Mouse (Mus musculus): Measurements from ENCODE around the gene Msl2.
A peak's percentile ranks its signal among the peaks of the same experiment; 100 is the strongest.

Msl2 gene

DNA sequence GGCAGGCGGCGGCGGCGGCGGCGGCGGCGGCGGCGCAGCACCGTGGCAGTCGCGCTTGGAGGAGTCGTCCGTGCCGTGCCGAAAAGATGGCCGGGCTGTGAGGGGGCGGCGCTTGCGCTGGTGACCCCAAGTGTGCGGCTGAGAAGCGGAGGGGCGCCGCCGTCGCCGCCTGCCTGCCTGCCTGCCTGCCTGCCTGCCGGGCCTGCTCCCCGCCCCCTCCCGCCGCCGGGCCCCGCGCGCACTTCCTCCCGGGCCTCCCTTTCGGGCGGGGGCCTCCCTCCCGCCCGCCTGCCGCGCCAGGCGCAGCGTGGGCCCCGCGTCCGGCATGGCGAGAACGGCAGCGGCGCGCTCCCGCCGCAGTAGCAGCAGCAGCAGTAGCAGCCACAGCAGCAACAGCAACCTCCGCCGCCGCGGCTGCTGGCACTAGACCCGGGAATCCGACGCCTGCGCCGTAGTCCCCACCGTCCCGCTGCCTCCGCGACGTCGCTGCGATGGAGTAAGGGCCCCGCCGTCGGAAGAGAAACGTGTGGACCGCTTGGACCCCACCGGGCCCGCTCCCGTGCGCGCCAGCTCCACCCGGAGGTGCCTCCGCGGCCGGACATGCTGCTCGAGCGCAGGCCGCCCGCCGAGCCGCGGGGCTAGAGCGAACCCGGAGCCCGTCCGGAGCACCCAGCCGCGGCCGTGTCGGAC lies 576 bp downstream of the Msl2 start:
- peak; percentile 84 for DNase-seq (ENCODE audit: low spot score)

DNA sequence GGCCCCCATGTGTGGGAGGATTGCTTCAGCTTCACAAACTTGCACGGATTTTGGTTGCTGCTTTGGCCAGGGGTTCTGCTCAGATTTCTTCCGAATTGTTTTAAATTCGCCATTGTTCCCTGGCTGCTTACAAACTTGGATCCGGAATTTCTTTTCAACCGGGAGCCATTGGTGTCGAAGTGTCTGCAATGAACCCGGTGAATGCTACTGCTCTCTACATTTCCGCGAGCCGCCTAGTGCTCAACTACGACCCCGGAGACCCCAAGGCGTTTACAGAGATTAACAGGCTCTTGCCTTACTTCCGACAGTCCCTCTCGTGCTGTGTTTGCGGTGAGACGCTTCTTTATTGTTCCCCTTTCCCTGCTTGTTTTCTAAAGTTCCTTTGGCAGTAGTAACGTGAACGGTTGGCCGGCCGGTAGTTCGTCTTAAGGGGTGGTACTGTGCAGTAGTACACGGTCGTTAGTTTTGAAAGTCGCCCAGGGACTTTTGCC lies 1.2 kb downstream of the Msl2 start:
- no peak for DNase-seq (ENCODE audit: low spot score)

DNA sequence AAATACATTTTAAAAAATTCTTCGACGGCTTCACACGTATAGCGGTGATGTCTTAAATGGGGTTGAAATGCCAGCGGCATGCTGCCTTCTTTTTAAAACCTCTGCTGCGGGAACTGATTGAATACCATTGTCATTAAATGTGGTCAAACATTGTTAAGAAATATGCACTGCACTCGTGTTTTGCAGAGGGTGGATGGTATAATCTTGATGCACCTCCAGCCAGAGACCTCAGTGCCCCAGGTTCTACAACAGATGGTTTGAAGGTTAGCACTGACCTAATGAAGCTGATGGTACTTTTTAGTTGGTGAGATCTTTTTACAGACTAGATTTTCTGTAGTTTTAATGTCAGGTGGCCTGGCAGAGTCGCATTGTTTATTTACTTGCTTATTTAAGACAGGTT lies 1.8 kb downstream of the Msl2 start:
- DNase-seq (ENCODE audit: low spot score): no peak

DNA sequence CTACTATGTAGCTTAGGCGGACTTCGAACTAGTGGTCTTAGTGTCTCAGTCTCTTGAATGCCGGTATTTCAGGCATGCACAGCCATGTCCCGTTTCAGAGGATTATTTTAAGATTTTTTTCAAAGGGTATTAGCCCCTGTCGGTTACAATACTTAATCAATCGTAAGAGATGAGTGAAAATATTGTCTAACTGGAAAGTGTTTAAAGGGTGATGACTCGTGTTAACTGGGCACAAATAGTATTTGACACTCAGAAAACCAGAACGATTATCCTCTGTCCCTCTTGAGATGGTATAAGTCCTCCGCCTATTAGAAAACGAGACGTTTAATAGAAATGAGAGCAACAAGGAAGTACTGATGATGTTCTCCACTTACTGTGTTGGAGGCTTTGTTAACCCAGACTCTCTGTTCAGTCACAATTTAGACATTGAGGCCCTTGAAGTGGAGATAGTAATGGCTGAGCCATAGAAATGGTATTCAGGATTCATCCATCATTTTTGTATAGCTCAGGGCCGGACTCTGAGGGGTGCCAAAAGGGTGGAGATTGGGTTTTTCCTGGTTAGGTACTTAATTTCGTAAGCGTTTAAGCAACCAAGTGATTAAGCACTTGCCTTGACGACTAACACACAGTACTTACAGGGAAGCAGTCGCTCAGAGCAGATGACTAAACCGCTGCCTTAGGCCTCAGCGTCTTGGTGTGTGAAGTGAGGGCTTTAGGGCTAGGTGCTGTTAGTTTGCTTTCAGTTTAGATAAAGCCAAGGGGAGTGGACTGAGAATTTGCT lies 2.4 kb downstream of the Msl2 start:
- DNase-seq (ENCODE audit: low spot score): no peak

DNA sequence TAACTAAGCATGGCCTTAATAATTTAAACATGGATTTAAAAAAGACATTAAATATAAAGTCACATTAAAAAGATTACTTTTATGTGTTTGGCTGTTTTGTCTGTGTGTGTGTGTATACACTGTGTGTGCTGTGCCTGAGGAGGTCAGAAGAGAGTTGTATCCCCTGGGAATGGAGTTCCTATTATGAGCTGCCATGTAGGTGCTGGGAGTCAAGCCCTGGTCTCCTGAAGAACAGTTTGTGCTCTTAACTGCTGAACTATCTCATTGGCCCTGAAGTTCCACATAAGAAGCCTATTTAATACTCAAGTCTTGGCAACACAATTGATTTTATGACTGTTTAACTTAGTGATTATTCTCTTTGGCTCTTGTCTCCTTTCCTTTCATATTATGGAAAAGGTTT lies 3.6 kb downstream of the Msl2 start:
- no peak for DNase-seq (ENCODE audit: low spot score)

DNA sequence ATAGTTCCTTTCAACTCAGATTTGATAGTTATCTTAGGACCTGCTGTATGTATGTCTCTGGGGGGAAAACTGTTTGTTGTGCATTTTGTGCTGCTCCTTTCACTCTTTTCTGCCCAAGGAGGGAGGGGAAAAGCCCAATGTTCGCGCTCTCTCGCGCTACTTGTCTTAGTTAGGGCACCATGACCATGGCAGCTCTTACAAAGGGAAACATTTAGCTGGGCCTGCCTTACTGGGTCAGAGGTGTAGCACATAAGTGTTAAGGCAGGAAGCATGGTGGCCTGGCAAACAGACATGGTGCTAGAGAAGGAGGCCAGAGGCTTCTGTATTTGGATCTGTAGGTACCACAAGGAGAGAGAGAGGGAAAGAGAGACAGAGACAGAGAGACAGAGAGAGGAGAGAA lies 4.7 kb downstream of the Msl2 start:
- no peak for DNase-seq (ENCODE audit: low spot score)

DNA sequence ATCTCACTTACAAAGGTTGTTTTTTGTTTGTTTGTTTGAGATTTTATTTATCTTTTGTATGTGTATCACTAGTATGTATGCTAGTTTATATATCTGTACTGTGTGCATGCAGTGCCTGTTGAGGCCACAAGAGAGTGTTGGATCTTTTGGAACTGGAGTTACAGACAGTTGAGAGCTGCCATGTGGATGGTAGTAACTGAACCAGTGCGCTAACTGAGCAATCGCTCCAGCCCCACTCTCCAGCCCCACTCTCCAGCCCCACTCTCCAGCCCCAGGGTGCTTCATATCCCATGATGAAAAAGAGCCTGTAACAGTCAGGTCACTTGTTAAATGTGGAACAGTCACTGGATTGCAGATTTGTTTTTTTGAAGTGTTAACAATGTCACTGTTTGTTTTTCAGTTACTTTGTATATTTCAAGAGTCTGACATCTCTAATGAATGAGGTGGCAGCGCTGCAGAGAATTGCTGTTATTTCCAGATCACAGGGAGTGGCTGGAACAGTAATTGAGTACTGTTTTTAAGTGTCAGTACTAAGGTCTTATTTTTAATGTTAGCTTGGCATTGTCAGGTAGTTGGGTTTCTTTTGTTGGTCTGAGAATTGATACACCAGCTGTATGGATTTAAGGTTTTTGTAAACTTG lies 6.3 kb downstream of the Msl2 start:
- DNase-seq (ENCODE audit: low spot score): no peak

DNA sequence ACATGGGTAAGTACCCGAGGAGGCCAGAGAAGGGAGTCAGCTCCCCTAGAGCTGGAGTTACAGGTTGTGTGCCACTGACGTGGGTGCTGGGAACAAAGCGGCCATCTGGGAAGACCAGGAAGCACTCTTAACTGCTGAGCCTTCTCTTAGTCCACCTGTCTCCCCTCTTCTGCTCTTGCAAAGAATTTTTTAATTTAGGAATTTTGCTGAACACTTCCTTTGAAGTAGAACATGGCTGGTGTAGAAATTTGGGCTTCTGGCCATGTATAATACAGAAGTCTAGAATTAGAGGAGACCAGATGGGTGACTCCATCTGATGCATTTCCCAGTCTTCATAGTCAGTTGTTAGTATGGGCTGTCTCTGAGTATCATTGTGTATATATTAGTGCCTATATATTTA lies 9.8 kb downstream of the Msl2 start:
- DNase-seq (ENCODE audit: low spot score): no peak

DNA sequence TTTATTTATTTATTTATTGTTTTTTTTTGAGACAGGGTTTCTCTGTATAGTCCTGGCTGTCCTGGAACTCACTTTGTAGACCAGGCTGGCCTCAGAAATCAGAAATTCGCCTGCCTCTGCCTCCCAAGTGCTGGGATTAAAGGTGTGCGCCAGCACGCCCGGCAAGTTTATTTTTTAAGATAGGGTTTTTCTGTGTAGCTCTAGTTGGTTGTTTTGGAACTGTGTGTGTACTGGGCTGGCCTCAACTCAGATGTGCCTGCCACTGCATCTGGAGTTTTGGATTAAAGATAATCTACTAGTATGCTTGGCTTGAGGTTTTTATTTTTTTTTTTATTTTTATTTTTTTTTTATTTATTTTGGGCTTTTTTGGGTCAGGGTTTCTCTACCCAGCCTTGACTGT lies 21.5 kb downstream of the Msl2 start:
- no peak for DNase-seq (ENCODE audit: low spot score)

DNA sequence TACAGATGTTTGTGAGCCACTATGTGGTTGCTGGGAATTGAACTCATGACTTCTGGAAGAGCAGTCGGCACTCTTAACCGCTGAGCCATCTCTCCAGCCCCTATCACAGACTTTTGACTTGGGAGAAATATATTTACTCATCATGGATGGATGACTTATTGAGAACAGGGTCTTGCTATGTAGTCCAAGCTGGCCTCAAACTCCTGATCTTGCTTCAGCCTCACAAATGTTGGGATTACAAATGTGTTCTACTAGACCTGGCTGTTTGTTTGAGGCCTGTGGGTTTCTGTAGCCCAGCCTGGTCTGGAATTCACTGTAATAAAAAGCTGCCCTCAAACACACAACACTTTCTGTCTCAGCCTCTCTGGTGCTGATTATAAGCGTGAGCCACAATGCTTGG lies 22.6 kb downstream of the Msl2 start:
- DNase-seq (ENCODE audit: low spot score): no peak

DNA sequence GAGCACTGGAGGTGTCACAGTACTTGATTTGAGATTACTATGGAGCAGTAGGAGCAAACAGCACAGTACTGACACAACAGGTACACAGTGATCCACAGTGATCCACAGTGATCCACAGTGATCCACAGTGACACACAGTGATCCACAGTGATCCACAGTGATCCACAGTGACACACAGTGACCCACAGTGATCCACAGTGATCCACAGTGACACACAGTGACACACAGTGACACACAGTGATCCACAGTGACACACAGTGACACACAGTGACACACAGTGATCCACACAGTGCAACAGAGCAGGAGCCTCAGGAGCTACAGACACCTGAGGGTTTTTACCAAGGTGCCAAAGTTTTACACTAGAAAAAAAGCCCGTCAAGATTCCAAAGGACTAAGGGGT lies 23.6 kb downstream of the Msl2 start:
- no peak for DNase-seq (ENCODE audit: low spot score)

DNA sequence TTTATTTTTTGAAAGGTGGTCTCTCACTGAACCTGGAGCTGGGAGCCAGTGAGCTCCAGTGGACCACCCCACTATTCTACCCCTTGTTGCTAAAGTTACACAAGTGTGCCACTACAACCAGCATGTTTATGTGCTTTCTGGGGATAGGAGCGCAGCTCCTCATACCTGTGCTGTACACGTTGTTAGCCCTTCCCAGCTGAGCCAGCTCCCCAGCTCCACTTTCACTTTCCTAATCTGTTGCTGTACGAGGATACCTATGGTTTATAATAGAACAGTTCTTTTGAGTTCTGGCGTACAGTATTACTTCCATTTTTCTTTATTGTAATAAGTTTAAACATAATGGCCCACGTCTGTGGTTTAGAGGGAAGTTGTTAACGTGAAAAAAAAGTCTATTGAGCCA lies 25.5 kb downstream of the Msl2 start:
- no peak for DNase-seq (ENCODE audit: low spot score)

DNA sequence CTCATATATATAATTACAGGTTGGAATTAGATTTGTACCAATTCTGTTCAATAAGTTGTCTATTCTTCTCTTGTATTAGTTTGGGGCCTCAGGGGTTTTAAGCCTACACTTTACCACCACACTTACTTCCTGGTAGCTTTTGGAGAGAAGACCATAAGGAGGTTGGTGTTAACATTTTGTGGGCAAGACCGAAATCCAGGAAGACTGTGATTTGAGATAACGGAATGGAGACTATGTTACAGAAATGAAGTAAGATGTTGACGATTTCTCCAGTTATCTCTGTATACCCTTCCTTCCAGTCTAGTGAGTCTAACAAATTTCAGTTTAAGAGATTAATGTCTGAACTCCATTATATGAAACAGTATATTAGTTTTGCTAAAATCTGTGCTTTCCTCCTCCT lies 26.3 kb downstream of the Msl2 start:
- DNase-seq (ENCODE audit: low spot score): no peak

DNA sequence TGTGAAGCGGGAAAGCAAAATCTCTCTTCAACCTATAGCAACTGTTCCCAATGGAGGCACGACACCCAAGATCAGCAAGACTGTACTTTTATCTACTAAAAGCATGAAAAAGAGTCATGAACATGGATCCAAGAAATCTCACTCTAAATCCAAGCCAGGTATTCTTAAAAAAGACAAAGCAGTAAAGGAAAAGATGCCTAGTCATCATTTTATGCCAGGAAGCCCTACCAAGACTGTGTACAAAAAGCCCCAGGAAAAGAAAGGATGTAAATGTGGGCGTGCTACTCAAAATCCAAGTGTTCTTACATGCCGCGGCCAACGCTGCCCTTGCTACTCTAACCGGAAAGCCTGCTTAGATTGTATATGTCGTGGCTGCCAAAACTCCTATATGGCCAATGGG lies 27.6 kb downstream of the Msl2 start:
- DNase-seq (ENCODE audit: low spot score): no peak

DNA sequence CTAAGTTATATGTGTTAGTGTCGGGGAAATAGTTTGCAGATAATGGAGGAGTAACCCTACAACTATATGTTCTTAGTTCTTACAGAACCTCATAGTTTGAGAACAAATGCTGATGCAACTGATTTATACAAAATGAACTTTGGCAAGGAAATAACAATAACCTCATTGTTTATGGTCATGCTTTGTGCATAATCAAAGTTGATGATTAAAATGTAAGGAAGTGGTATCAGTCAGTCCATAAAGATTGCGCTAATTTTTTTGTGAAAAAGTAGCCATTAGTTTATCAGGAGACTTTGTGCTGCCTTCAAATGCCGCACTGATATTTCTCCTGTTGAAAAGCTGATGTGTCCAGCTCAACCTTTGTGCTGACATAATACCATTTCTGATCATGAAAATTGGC lies 28.4 kb downstream of the Msl2 start:
- DNase-seq (ENCODE audit: low spot score): no peak

DNA sequence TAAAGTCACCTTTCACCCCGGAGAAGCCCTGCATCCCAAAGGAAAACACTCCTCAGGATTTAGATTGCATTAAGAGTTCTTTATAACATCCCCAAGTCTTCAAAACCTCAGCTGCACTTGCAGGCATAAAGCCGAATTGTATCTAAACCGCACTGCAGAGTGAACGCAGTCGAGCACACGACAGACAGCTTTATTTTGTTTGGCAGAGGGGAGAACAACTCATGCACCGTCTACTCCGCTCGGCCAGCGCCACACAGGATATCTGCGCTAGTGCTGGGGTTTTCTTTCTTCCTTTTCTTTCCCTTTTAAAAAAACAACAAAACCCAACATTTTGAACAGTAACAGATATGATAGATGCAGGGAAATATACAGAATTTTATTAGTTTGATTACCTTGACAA lies 31.0 kb downstream of the Msl2 start:
- no peak for DNase-seq (ENCODE audit: low spot score)

DNA sequence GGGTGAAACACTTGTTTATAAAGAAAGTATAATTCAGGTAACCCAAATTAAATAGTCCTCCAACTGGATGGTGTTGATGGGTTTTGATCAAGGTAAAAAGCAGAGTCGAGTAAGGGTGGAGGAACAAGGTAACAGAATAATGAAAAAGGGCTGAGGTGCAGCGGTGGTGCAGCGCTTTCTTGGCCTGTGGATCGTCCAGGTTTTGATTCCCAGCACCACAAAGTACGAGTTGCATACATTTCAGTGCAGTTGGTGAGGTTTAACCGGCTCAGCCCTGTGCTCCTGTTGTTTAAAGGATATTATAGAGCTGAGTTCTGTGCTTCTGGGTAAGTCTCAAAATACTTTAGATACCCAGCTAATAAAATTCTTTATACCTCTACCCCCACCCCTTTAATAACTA lies 31.8 kb downstream of the Msl2 start:
- DNase-seq (ENCODE audit: low spot score): no peak

DNA sequence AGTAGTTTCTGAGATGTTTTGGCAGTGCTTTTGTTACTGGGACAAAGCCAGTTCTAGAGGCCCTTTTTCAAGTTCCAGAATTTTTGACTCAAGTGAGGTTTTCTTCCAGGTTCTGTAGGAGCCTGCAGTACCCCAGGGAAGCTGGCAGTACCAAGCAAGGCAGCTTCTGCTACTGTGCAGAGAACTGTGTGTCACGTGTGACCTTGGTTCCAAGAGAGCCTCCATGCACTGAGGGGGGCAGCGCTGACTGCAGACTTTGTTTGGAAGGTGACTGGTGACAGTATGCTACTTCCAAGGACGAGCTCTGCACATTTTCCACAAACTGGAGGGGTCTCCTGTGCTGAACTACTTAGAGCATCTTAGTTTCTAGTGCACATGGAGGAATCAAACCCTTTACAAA lies 33.5 kb downstream of the Msl2 start:
- DNase-seq (ENCODE audit: low spot score): no peak

DNA sequence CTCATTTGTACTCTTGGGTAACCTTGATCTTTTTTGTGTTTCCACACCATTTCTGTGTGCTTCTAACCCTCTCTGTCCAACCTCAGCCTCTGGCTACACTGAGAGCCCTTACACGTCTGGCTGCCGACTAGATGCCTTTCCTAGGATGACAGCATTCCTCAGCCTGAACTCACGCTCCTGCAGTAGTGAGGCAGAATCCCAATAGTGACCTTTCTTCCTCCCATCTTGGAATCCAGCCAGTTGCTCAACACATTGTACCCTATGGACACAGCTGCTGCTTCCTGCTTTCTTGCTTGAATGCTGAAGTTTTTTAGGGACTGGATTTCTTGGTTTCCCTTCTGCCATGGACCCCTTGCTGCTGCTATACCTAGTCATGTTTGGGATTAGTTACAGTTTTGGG lies 36.1 kb downstream of the Msl2 start:
- no peak for DNase-seq (ENCODE audit: low spot score)

DNA sequence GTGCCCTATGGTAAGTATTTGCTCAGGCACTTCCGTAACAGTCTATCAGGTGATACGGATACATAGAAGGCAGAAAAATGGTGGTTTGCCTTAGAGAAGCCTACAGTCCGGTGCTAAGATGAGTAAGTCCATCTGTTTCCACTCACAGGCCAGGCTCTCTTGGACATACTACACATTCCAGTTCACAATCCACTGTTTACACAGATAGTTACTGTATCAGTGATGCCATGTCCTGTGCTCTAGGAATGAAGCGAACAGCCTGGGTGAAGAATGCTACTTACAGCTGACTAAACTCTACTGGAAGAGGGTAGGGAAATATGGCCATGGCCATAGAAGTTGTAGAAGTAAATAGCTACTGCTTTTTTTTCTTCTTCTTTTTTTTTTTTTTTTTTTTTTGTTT lies 39.4 kb downstream of the Msl2 start:
- no peak for DNase-seq (ENCODE audit: low spot score)

DNA sequence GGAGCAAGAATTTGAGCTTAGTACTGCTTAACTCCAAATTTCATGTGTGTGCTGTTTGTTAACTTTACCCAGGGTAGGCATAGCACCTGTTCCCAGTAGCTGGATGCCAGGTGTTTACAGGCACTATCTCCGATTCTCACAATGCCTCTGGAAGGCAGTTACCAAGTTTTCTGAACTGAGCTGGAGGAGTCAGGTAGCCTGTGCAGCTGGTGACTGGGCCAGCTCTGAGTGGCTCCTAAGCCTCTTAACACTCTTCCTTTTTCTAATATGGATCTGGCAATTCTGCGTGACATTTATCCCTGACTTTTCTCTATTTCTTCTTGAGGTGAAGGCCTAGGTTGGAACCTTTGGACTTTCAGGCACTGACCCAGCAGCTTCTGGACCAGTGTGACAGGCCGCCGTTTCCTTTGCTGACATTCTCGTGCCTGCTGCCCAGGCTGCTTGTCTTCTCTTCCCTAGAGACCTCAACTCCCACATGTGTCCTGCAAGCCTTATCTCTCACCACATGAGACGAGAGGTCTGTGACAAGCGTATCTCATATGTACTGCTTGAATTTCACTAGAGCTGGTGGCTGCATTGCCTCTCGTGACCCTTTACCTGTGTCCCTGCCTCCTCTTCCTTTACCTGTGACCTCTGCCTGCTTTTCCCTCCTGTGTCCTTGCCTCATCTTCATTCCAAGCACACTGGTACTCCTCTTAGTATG lies 40.4 kb downstream of the Msl2 start:
- no peak for DNase-seq (ENCODE audit: low spot score)

DNA sequence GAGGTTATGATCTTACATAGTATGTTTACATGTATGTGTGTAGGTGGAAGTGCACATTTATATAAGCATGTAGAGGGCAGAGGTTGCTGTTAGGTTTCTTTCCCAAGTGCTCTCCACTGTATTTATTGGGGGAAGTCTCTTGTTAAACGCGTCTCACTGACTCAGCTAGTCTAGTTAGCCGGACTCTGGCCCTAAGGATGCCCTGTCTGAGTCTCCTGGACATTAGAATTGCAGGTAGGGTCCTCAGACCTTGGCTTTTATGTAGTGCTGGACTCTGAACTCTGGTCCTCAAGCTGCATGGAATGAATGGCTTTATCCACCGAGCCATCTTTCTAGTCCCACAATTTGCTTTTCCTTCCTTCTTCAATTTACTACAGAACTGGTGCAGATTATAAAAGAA lies 69.7 kb downstream of the Msl2 start:
- DNase-seq (ENCODE audit: low spot score): peak; percentile 0

DNA sequence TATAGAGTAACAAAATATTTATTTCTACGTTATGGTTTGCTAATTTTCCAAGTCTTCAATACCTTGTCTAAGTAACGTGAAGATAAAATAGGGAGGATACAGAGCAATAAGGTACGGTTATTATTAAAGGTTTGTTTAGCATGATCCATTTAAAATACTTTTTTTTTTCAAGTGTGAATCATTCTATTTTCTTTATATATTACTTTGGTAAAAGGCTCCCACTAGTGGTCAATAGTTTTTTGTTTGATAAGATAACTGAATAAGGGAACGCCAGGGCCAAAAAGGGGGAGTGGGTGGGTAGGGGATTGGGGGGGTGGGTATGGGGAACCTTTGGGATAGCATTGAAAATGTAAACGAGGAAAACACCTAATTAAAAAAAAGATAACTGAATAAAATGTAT lies 79.0 kb downstream of the Msl2 start:
- no peak for DNase-seq (ENCODE audit: low spot score)

Data from layer of hippocampus, adult 11-12 months (tissue).